In the genomic region with DNA sequence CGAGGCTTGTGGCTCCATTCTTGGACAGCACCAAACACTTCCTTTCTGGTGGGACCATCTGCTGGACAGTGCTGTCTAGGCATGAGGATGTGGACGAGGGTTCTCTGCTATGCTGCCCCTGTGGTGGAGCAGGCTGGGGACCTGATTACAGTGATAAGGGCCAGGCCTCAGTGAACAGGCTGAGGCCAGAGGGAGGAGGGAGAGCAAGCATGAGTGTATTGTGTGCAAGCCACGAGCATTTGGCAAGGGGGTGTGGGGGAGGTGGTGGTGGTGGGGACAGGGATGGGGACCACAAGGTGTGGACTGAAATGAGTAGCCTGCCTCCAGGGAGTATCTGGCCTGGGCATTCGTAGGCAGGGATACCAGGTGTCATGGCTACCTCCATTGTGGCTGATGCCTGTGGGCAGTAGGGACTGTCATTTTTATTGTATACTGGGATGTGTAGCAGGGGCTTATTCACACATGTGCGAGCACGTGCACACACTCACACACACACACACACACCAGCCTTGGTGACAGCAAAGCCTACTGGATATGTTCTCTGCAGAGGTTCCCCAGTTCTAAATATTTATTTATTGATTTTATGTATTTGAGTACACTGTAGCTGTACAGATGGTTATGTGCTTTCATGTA, we compare ENCODE assay signal across 14 mouse cellular contexts. TPM values are rescaled to one million over a fixed set of nuclear protein-coding genes. Genes with fewer than 3 reads are reported as not detected.
DNase-seq lines count a peak whose midpoint lies in the region; ATAC-seq and TF ChIP-seq lines count a peak whose summit lies in the region.
"Had no signal": no experiment of that assay in that cellular context is flagged by ENCODE, and none has a peak within 500 bp of the region (broad histone marks: within the 10 kb centered on the region; RNA-seq: fewer than 3 reads in every experiment).

No protein-coding gene starts in this region.

- H3K9ac ChIP-seq in hindbrain, embryonic 13.5 days = no peak overlapping the region
- H3K9ac ChIP-seq in lung, postnatal 0 days (replicated peaks; ENCODE audit: low read depth) = no peak overlapping the region
- H3K9ac ChIP-seq: embryonic facial prominence, embryonic 12.5 days; hindbrain, embryonic 15.5 days; limb, embryonic 15.5 days; midbrain, embryonic 13.5 days had no signal

- TF ChIP-seq EP300 in lung, postnatal 0 days (IDR thresholded peaks at IDR 0.05) = no peak

- no peak for TF ChIP-seq POLR2A in thymus, adult 2 months (IDR thresholded peaks at IDR 0.05; ENCODE audit: control insufficient read depth, extremely low read depth, insufficient read depth, low read length, poor library complexity)

- H3K27ac ChIP-seq in hindbrain, embryonic 10.5 days = peak overlapping the region; percentile 23; the same call in 1 of the 2 replicates
- no peak overlapping the region; the same call in 1 of the 2 replicates for H3K27ac ChIP-seq in hindbrain, embryonic 13.5 days
- H3K27ac ChIP-seq in lung, postnatal 0 days (ENCODE audit: low read length) = 0 out of 2 replicates have a peak overlapping the region, but pooled peaks have one; percentile 26
- no peak overlapping the region for H3K27ac ChIP-seq in thymus, adult 2 months (ENCODE audit: control insufficient read depth, insufficient read depth, low read length)
- H3K27ac ChIP-seq: embryonic facial prominence, embryonic 12.5 days; hindbrain, embryonic 15.5 days; midbrain, embryonic 13.5 days had no signal

- TF ChIP-seq CTCF in lung, postnatal 0 days (IDR thresholded peaks at IDR 0.05) = peak; percentile 48
- TF ChIP-seq CTCF in thymus, adult 2 months (IDR thresholded peaks at IDR 0.05; ENCODE audit: borderline replicate concordance, control insufficient read depth, extremely low read depth, insufficient read depth, low read length, poor library complexity) = no peak

- 79% methylated on average over 6 of the region's 6 CpGs for WGBS in hindbrain, embryonic 10.5 days
- WGBS in hindbrain, embryonic 13.5 days = 73% methylated on average over 6 of the region's 6 CpGs
- WGBS in lung, postnatal 0 days = 55% methylated on average over 6 of the region's 6 CpGs
- 77% methylated on average over 6 of the region's 6 CpGs for WGBS in thymus, adult 2 months

- peak; percentile 11 for DNase-seq in cerebellum, adult 8-10 months
- DNase-seq in cerebellum, adult 18-20 months = no peak
- no peak for DNase-seq in hindbrain, embryonic 10.5 days (ENCODE audit: low spot score)
- DNase-seq in lung, postnatal 0 days (ENCODE audit: low spot score) = no peak
- DNase-seq in lung, postnatal 14 days = no peak
- DNase-seq in thymus, adult 2 months = no peak
- DNase-seq: gastrocnemius, postnatal 14 days; right cerebral cortex, postnatal 25 days had no signal

- H3K9me3 ChIP-seq in hindbrain, embryonic 10.5 days = no peaks in the 10 kb centered on the region
- no peaks in the 10 kb centered on the region for H3K9me3 ChIP-seq in hindbrain, embryonic 13.5 days
- no peaks in the 10 kb centered on the region for H3K9me3 ChIP-seq in lung, postnatal 0 days (ENCODE audit: low read length)
- H3K9me3 ChIP-seq: embryonic facial prominence, embryonic 12.5 days; hindbrain, embryonic 15.5 days; limb, embryonic 15.5 days; midbrain, embryonic 13.5 days had no signal

- ATAC-seq in hindbrain, embryonic 13.5 days (ENCODE audit: low FRiP score) = no peak
- ATAC-seq in lung, postnatal 0 days = no peak
- ATAC-seq in megakaryocyte progenitor cell, adult 5-6 weeks (replicated peaks; ENCODE audit: poor library complexity) = 0 out of 2 replicates have a peak, but pooled peaks have one; percentile 10
- ATAC-seq: midbrain, embryonic 13.5 days had no signal

- H3K4me3 ChIP-seq in hindbrain, embryonic 10.5 days = no peak overlapping the region
- no peak overlapping the region for H3K4me3 ChIP-seq in hindbrain, embryonic 13.5 days
- no peak overlapping the region for H3K4me3 ChIP-seq in lung, postnatal 0 days (ENCODE audit: low read depth, low read length)
- no peak overlapping the region for H3K4me3 ChIP-seq in thymus, adult 2 months (ENCODE audit: control insufficient read depth, insufficient read depth, low read length)
- H3K4me3 ChIP-seq: embryonic facial prominence, embryonic 12.5 days; hindbrain, embryonic 15.5 days; limb, embryonic 15.5 days; midbrain, embryonic 13.5 days had no signal

- H3K27me3 ChIP-seq in hindbrain, embryonic 10.5 days (ENCODE audit: insufficient read depth, poor library complexity, severe bottlenecking) = no peaks in the 10 kb centered on the region
- H3K27me3 ChIP-seq in hindbrain, embryonic 13.5 days = no peaks in the 10 kb centered on the region
- H3K27me3 ChIP-seq in lung, postnatal 0 days (replicated peaks; ENCODE audit: insufficient read depth, low read length) = no peaks in the 10 kb centered on the region
- H3K27me3 ChIP-seq in thymus, adult 2 months (ENCODE audit: control insufficient read depth, insufficient read depth, low read length) = no peaks in the 10 kb centered on the region
- H3K27me3 ChIP-seq: embryonic facial prominence, embryonic 12.5 days; hindbrain, embryonic 15.5 days; limb, embryonic 15.5 days; midbrain, embryonic 13.5 days had no signal

- peaks cover 78% of the 10 kb centered on the region for H3K4me1 ChIP-seq in hindbrain, embryonic 10.5 days (replicated peaks)
- peaks cover 77% of the 10 kb centered on the region for H3K4me1 ChIP-seq in hindbrain, embryonic 13.5 days (replicated peaks)
- H3K4me1 ChIP-seq in lung, postnatal 0 days (ENCODE audit: insufficient read depth, low read depth, low read length) = peaks cover 64% of the 10 kb centered on the region
- peaks cover 45% of the 10 kb centered on the region for H3K4me1 ChIP-seq in thymus, adult 2 months (replicated peaks; ENCODE audit: control insufficient read depth, insufficient read depth, low read length)

- H3K4me2 ChIP-seq in hindbrain, embryonic 13.5 days = no peak overlapping the region
- H3K4me2 ChIP-seq in lung, postnatal 0 days (replicated peaks; ENCODE audit: low read depth, low read length) = no peak overlapping the region
- H3K4me2 ChIP-seq: embryonic facial prominence, embryonic 12.5 days; hindbrain, embryonic 15.5 days; limb, embryonic 15.5 days; midbrain, embryonic 13.5 days had no signal

- peaks cover 66% of the 10 kb centered on the region for H3K36me3 ChIP-seq in hindbrain, embryonic 10.5 days
- peaks cover 30% of the 10 kb centered on the region for H3K36me3 ChIP-seq in hindbrain, embryonic 13.5 days
- H3K36me3 ChIP-seq in lung, postnatal 0 days (ENCODE audit: insufficient read depth, low read length) = no peaks in the 10 kb centered on the region; the same call in 1 of the 2 replicates
- peaks cover 23% of the 10 kb centered on the region for H3K36me3 ChIP-seq in thymus, adult 2 months (ENCODE audit: control insufficient read depth, insufficient read depth, low read length)

RNA-seq across cellular contexts. Expression of gene Anp32a, which starts 29.7 kb away (rescaled TPM):
- polyA plus RNA-seq in hindbrain, embryonic 10.5 days (2016; fragmentation: Nextera tagmentation; extraction: Ambion mirVana) = 211 and 251 TPM in 2 replicates
- 149 and 172 TPM in 2 replicates for polyA plus RNA-seq in hindbrain, embryonic 13.5 days (2015; fragmentation: Nextera tagmentation; extraction: Ambion mirVana)
- polyA plus RNA-seq in lung, postnatal 0 days (2015; fragmentation: Nextera tagmentation; extraction: Ambion mirVana) = 101 and 141 TPM in 2 replicates
- total RNA-seq in megakaryocyte progenitor cell, adult 5-6 weeks (2015) = 308 and 417 TPM in 2 replicates
- 646 and 851 TPM in 2 replicates for total RNA-seq in megakaryocyte progenitor cell, adult 5-6 weeks (2017)
- 37.4 and 38.0 TPM in 2 replicates for polyA plus RNA-seq in thymus, adult 2 months (2012; rRNA removed)

Comparison
In these comparisons a context has a peak if more than half of its experiments do, and no peak if none do; other contexts are left out.
1. H3K27ac ChIP-seq: peak in hindbrain, embryonic 10.5 days (single experiment) and lung, postnatal 0 days (single experiment); none in hindbrain, embryonic 13.5 days (single experiment) and thymus, adult 2 months (single experiment).